Mouse (Mus musculus) E14TG2a.4 (cell line): ENCODE data around the gene Ldhc.
A peak's percentile ranks its signal among the peaks of the same experiment; 100 is the strongest.

Experiments
- H3K27me3 ChIP-seq: 2 replicates; pipeline ENCODE4 v1.6.1; 2014; ENCODE audit warnings: low read length, control low read depth; ENCODE audit not compliant: insufficient read depth
- H3K36me3 ChIP-seq: 2 replicates; pipeline ENCODE4 v1.6.1; 2014; ENCODE audit warnings: low read length, control low read depth; ENCODE audit not compliant: insufficient read depth
- H3K4me1 ChIP-seq: replicated peaks from 2 replicates; pipeline ENCODE4 v1.6.1; 2014; ENCODE audit warnings: low read depth, low read length, control low read depth
- H3K4me3 ChIP-seq: replicated peaks from 2 replicates; pipeline ENCODE4 v1.5.1; 2014; ENCODE audit warnings: mild to moderate bottlenecking, low read length
- H3K9me3 ChIP-seq: 2 replicates; pipeline ENCODE4 v1.6.1; 2014; ENCODE audit warnings: low read length, control low read depth
- CTCF ChIP-seq: conservative IDR thresholded peaks from 2 replicates; pipeline ENCODE4 v1.5.1; 2014; ENCODE audit warnings: low read length
- NANOG ChIP-seq: IDR thresholded peaks from 2 replicates; pipeline ENCODE4 v1.6.1; 2014; ENCODE audit warnings: borderline replicate concordance, low read length, mixed read lengths
- POU5F1 ChIP-seq: IDR thresholded peaks from 2 replicates; pipeline ENCODE4 v1.6.1; 2014; ENCODE audit warnings: low read length, borderline replicate concordance

Gene Ldhc

DNA sequence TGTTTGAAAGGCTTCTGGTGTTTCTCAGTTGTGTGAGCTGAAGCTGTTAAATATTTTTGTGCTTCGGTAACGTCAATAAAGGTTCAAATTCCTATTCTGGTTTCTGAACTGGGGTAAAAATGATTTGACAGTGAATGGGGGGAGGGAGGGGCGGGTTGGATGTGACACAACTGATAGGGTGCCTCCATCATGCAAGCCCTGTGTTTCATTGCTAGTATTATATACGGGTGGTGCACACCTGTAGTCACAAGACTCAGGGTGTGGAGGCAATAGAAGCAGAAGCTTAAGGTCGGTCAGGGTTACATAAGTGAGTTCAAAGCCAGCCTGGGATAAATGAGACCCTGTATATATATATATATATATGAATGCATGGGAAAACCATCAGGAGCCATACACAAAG lies 21.1 kb upstream of the Ldhc start:
- TF ChIP-seq NANOG, result no peak
- no peak for TF ChIP-seq CTCF
- TF ChIP-seq POU5F1, result no peak
- H3K36me3 ChIP-seq, result peaks cover 7% of the 10 kb centered on the region
- H3K27me3 ChIP-seq, result peaks cover 8% of the 10 kb centered on the region; the same call in 1 of the 2 replicates
- peak overlapping the region; percentile 58 for H3K4me3 ChIP-seq
- no peaks in the 10 kb centered on the region for H3K9me3 ChIP-seq
- peaks cover 84% of the 10 kb centered on the region for H3K4me1 ChIP-seq

DNA sequence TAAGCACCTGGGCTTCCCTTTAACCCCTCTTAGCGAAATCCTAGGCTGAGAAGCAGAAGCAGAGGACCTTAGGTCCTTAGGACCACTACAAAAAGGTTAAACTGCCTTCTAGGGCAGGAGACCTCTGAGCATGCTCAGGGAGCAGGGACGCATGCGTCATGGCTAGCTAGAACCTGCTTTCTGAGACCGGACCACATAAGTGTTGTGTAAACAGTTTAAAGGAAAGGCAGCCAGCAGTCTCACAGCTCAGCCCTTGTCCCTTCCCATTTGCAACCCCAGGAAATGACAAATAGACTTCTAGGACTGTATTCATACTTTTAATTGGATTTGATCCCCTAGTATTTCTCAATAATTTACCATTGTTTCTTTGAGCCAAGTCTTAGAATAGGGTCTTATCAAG lies 20.7 kb upstream of the Ldhc start:
- Histone ChIP-seq H3K4me1 (peaks cover 81% of the 10 kb centered on the region), H3K27me3 (peaks cover 8% of the 10 kb centered on the region; the same call in 1 of the 2 replicates), H3K4me3 (no peak overlapping the region), H3K36me3 (peaks cover 7% of the 10 kb centered on the region), H3K9me3 (no peaks in the 10 kb centered on the region)
- TF ChIP-seq CTCF, result no peak
- no peak for TF ChIP-seq NANOG
- TF ChIP-seq POU5F1, result no peak

- H3K4me1 ChIP-seq, result peaks cover 78% of the 10 kb centered on the region
- H3K9me3 ChIP-seq, result no peaks in the 10 kb centered on the region
- peaks cover 7% of the 10 kb centered on the region for H3K36me3 ChIP-seq
- no peak for TF ChIP-seq NANOG
- no peak for TF ChIP-seq CTCF
- H3K27me3 ChIP-seq, result peaks cover 8% of the 10 kb centered on the region; the same call in 1 of the 2 replicates
- H3K4me3 ChIP-seq, result peak within 1 kb of the TSS; percentile 37
Measured at GRCm38 (mm10) chr7:46840787-46841525, 20.0 kb upstream of the Ldhc start, which contains the start of gene Ldha. Ldha (plus strand) TSS chr7:46841475.

DNA sequence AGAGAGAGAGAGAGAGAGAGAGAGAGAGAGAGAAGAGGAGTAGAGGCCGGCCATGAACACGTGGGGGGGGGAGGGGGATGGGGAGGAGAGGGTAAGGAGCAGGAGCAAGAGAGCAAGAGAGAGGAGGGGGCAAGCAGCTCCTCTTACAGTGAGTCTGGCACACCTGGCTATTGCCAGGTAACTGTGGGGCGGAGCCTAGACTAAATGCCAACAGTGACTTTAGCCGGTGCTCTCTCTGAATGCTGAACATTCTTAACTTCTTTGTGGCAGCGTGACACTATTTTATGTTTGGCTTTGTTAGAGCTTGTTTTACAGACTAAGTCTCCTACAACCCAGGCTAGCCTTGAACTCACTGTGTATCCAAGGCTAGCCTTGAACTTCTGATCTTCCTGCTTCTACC lies 18.7 kb upstream of the Ldhc start:
- no peak for TF ChIP-seq NANOG
- no peak for TF ChIP-seq POU5F1
- no peak for TF ChIP-seq CTCF
- H3K27me3 ChIP-seq, result peaks cover 15% of the 10 kb centered on the region; the same call in 1 of the 2 replicates

GRCm38 (mm10) chr7:46843576-46843975 lies 17.4 kb upstream of the Ldhc start:
- H3K36me3 ChIP-seq, result peaks cover 33% of the 10 kb centered on the region
- TF ChIP-seq POU5F1 (no peak), NANOG (no peak), CTCF (no peak)
- peaks cover 70% of the 10 kb centered on the region for H3K4me1 ChIP-seq
- H3K9me3 ChIP-seq, result no peaks in the 10 kb centered on the region
- H3K27me3 ChIP-seq, result peaks cover 15% of the 10 kb centered on the region; the same call in 1 of the 2 replicates
- no peak overlapping the region for H3K4me3 ChIP-seq

More for the DNA sequence above, 18.7 kb upstream of the Ldhc start:
- H3K4me1 ChIP-seq, result peaks cover 71% of the 10 kb centered on the region
- no peak overlapping the region for H3K4me3 ChIP-seq
- H3K9me3 ChIP-seq, result no peaks in the 10 kb centered on the region
- peaks cover 20% of the 10 kb centered on the region for H3K36me3 ChIP-seq

- no peaks in the 10 kb centered on the region for H3K9me3 ChIP-seq
- H3K4me3 ChIP-seq, result peak overlapping the region; percentile 98
- H3K4me1 ChIP-seq, result peaks cover 67% of the 10 kb centered on the region
- TF ChIP-seq CTCF, result no peak
- TF ChIP-seq NANOG, result no peak
- TF ChIP-seq POU5F1, result no peak
- peaks cover 15% of the 10 kb centered on the region; the same call in 1 of the 2 replicates for H3K27me3 ChIP-seq
- peaks cover 50% of the 10 kb centered on the region for H3K36me3 ChIP-seq
Measured at GRCm38 (mm10) chr7:46845211-46845977, 15.6 kb upstream of the Ldhc start.

- H3K27me3 ChIP-seq, result peaks cover 15% of the 10 kb centered on the region; the same call in 1 of the 2 replicates
- H3K4me1 ChIP-seq, result peaks cover 64% of the 10 kb centered on the region
- peak overlapping the region; percentile 98 for H3K4me3 ChIP-seq
- TF ChIP-seq POU5F1, result no peak
- no peak for TF ChIP-seq NANOG
- no peak for TF ChIP-seq CTCF
- H3K9me3 ChIP-seq, result no peaks in the 10 kb centered on the region
- peaks cover 55% of the 10 kb centered on the region for H3K36me3 ChIP-seq
Measured at GRCm38 (mm10) chr7:46845978-46846485, 15.0 kb upstream of the Ldhc start.
